Mouse (Mus musculus): Measurements from ENCODE around the gene Gm7954. TPM values are rescaled to one million over a fixed set of nuclear protein-coding genes. Genes with fewer than 3 reads are reported as not detected.
"Not testable (repeated sequence)": the region's sequence is repeated elsewhere in the genome, so short reads cannot be mapped to it uniquely, and the experiment has no call there.

Gm7954 gene
- not detected for polyA plus RNA-seq (2021)

DNA sequence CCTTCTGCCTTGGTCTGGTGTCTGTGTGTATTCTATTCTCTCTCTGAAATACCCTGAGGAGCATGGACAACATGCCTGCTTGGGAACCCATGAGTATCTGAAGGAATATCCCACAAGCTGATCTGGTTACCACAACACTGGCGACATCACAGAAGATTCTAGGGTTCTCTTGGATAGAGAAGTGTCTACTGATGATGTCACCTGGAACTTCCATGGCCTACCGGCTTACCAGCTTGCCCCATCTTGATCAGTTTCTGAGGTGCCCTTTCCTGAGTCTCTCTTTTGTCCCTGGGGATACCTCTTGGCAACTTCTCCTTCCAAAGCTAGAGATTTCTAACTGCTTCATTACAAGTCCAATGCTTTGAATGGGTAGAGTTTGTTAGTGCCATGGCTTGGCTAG lies at the start of gene Gm7954:
Gene Gm7954 (minus strand): TSS at position 101 of the 400 bp plus-strand sequence.
- POLR2A ChIA-PET; in situ Hi-C loops (cut with MboI; ENCODE audit: low pct_unique_long_range_greater_than_20kb); CTCF ChIA-PET; DNase-seq (ENCODE audit: low read depth, low spot score); H3K27me3 ChIP-seq; ATAC-seq: not testable (repeated sequence)

DNA sequence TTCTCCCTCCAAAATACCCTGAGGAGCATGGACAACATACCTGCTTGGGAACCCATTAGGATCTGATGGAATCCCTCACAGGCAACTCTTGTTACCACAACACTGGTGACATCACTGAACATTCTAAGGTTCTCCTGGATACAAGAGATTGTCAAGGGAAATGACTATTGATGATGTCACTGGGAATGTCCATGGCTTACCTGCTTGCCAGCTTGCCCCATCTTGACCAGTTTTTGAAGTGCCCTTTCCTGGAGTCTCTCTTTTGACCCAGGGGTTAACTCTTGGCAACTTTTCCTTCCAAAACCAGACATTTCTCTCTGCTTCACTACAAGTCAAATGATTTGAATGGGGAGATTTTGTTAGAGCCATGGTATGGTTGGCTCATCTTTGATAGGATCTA lies 36.1 kb upstream of the Gm7954 start, which contains the start of gene Gm3486:
Gene Gm3486 (minus strand): TSS at position 101 of the 400 bp plus-strand sequence.
- H3K27me3 ChIP-seq; ATAC-seq; in situ Hi-C loops (cut with MboI; ENCODE audit: low pct_unique_long_range_greater_than_20kb); POLR2A ChIA-PET; CTCF ChIA-PET; DNase-seq (ENCODE audit: low read depth, low spot score): not testable (repeated sequence)

DNA sequence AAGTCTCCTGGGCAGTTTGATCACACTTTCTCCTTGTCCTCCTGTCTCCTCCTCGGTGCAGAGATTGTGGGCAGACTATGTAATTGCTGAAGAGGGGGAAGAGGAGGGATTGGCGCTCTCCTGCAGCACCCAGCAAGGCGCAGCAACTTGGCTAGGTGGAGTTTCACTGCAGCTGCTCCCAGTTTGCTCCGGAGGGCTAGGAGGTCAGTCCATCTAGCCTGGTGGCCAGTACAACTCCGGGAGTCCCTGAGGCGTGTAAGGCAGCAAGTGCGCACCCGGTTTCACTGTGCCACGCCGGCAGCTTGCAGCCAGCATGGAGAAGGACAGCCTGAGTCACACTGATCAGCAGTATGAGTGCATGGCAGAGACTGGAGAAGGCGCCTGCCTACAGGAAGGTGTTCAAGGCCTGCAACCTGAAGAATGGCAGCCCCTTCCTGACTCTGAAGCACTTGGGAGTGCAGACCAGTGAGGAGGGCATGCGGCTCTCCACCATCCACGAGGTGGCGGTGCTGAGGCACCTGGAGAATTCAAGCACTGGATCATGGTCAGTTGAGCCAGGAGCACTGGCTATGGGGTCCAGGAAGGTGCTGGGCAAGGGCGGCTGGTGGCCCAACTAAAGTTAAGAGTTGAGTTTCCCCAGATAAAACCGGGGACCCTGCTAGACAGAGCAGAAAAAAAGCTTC lies 27.8 kb downstream of the Gm7954 start:
- ATAC-seq; CTCF ChIA-PET; H3K27me3 ChIP-seq; in situ Hi-C loops (cut with MboI; ENCODE audit: low pct_unique_long_range_greater_than_20kb); DNase-seq (ENCODE audit: low read depth, low spot score); POLR2A ChIA-PET: not testable (repeated sequence)
- TF ChIP-seq CTCF (IDR thresholded peaks at IDR 0.05) = peak; percentile 19

DNA sequence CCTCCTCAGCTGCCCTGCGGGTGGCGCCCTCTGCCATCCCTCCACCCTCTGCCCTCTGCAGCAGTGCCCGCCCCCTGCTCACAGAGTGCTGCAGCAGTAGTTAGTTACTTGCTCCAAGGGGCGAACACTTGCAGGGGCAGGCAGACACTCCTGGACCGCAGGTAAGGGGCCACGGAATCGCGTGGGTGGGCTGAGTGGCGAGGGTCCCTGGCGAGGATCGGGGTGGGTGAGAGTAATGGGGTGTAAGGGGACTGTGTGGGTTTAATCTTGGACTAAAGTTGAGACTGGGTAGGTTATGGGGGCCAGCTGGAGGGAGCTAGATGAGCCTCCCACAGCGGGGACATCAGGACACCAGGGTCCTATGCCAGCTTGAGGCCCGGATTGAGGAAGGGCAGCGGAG lies 28.6 kb downstream of the Gm7954 start:
- DNase-seq (ENCODE audit: low read depth, low spot score); in situ Hi-C loops (cut with MboI; ENCODE audit: low pct_unique_long_range_greater_than_20kb); H3K27me3 ChIP-seq; ATAC-seq; CTCF ChIA-PET; POLR2A ChIA-PET: not testable (repeated sequence)

DNA sequence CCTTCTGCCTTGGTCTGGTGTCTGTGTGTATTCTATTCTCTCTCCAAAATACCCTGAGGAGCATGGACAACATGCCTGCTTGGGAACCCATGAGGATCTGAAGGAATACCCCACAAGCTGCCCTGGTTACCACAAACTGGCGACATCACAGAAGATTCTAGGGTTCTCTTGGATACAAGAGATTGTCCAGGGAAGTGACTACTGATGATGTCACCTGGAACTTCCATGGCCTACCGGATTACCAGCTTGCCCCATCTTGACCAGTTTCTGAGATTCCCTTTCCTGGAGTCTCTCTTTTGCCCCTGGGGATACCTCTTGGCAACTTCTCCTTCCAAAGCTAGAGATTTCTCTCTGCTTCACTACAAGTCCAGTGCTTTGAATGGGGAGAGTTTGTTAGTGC lies 45.1 kb downstream of the Gm7954 start, which contains the start of gene Gm6482:
Gene Gm6482 (minus strand): TSS at position 101 of the 400 bp plus-strand sequence.
- in situ Hi-C loops (cut with MboI; ENCODE audit: low pct_unique_long_range_greater_than_20kb); POLR2A ChIA-PET; H3K27me3 ChIP-seq; ATAC-seq; CTCF ChIA-PET; DNase-seq (ENCODE audit: low read depth, low spot score): not testable (repeated sequence)

Other genes starting within 250 kb of the Gm7954 start
- gene Gm2832, start 174.7 kb downstream of the Gm7954 start, polyA plus RNA-seq (2021) = not detected
- not detected for gene Gm5798, start 104.9 kb downstream of the Gm7954 start, polyA plus RNA-seq (2021)
- not detected for gene Gm7945, start 67.1 kb downstream of the Gm7954 start, polyA plus RNA-seq (2021)
- gene Gm6482, start 45.2 kb downstream of the Gm7954 start, polyA plus RNA-seq (2021) = not detected
- not detected for gene Gm3486, start 36.0 kb upstream of the Gm7954 start, polyA plus RNA-seq (2021)
- gene Gm7970, start 102.1 kb upstream of the Gm7954 start, polyA plus RNA-seq (2021) = not detected
- not detected for gene 1700049E17Rik2, start 119.7 kb upstream of the Gm7954 start, polyA plus RNA-seq (2021)
- gene Gm3072, start 171.1 kb upstream of the Gm7954 start, polyA plus RNA-seq (2021) = not detected
- 0.08 TPM for gene Gm3676, start 193.0 kb upstream of the Gm7954 start, polyA plus RNA-seq (2021)
- not detected for gene Gm8068, start 248.4 kb upstream of the Gm7954 start, polyA plus RNA-seq (2021)

Measured in Patski (cell line).